Mouse (Mus musculus) thymus, postnatal 0 days (tissue): Measurements from ENCODE around the gene Tmem255a. TPM values are rescaled to one million over a fixed set of nuclear protein-coding genes. Genes with fewer than 3 reads are reported as not detected.

Source experiments
- DNase-seq: peaks from one replicate; pipeline ENCODE4 v3.0.0-alpha.2; 2015; ENCODE audit warnings: low spot score
- microRNA-seq: library from miRNA; unstranded; fragments of <30 nt; microRNA quantifications from one replicate; pipeline ENCODE4, GENCODE M21; 2016; ENCODE audit warnings: borderline number of aligned reads
- polyA plus RNA-seq: library from polyadenylated mRNA; unstranded; fragments of >200 nt; fragmentation: Nextera tagmentation; extraction: Ambion mirVana; gene quantifications from 2 replicates; pipeline ENCODE4 v1.2.1, GENCODE M21; 2015

Gene Tmem255a
- polyA plus RNA-seq, 1 experiment from 2014 or later: 8.8 TPM

DNA sequence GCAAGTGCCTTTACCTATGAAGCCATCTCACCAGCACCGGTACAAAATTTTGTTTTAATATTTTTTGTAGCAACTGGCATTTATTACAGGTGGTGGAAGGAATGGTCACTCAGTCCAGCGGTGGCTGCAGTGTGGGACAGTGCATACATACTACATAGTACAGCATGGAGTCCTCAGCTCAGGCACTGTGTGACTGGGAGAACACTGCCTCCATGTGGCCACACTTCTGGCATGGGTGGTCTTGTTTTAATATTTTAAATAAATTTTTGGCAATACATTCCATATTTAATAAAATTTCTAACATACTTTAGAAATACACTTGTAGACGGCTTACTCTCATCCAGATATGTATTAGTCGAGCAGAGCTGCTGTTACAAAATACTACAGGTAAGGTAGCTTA lies 85.6 kb downstream of the Tmem255a start:
- DNase-seq: no peak

DNA sequence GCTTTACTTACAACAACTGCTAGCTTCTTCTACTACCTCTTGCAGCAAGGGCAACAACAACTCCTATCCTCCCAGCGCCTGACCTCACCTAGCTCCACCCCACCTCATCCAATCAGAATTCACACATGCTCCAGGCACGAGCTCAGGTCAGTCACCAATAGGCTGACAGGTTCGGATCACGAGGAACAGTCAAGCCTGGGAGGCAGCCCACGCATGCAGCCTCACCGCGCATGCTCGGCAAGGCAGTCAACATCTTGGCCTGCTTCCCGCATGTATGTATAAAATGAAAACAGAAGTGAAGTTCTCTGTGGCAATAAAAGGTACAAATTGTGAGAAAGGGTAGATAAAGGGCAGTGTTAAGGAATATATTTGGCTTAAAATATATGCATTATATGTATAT lies 86.2 kb downstream of the Tmem255a start:
- no peak for DNase-seq

- no peak for DNase-seq
These were observed 86.9 kb downstream of the Tmem255a start for GRCm38 (mm10) chrX:38165315-38165714.

DNA sequence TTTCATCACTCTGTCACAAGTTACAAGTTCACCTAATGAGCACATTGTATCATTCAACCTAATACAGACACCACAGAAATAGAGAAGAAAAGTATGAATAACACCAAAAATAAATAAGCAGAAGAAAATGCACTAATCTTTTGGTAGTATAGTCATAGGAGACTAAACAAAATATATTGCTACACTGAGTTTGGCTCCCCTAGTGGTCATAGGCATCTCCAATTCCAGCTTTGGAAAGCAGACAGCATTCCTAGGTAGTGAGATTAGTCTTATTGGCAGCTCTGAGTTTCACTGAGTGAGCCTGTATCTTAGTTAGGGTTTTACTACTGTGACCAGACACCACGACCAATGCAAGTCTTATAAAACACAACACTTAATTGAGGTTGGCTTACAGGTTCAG lies 93.1 kb downstream of the Tmem255a start:
- DNase-seq: no peak

Small RNAs within 50 kb of the gene (microRNA-seq; reads per million reads assigned to microRNA genes)
- gene Mir3110: not detected

Other genes with a start within 250 kb of the Tmem255a start
- gene Btg1-ps1, start 233.6 kb downstream of the Tmem255a start, polyA plus RNA-seq: not detected in 2 replicates
- gene Btg1-ps2, start 209.3 kb downstream of the Tmem255a start, polyA plus RNA-seq: not detected in 2 replicates
- gene Rhox10, start 186.0 kb downstream of the Tmem255a start, polyA plus RNA-seq: not detected in 2 replicates
- gene Rhox11, start 167.3 kb downstream of the Tmem255a start, polyA plus RNA-seq: not detected in 2 replicates
- 0.28 TPM in 1 of 2 replicates, not detected in the other for gene Rhox12, start 141.5 kb downstream of the Tmem255a start, polyA plus RNA-seq
- not detected in 2 replicates for gene Rhox13, start 131.2 kb downstream of the Tmem255a start, polyA plus RNA-seq
- 3.3 and 4.0 TPM in 2 replicates for gene Zbtb33, start 62.6 kb downstream of the Tmem255a start, polyA plus RNA-seq
- gene Atp1b4, start 63.7 kb upstream of the Tmem255a start, polyA plus RNA-seq: 0.03 and 0.04 TPM in 2 replicates
- gene Lamp2, start 204.0 kb upstream of the Tmem255a start, polyA plus RNA-seq: 220 and 244 TPM in 2 replicates